Mouse (Mus musculus): Measurements from ENCODE around the gene Olfr533. TPM values are rescaled to one million over a fixed set of nuclear protein-coding genes. Genes with fewer than 3 reads are reported as not detected.
"Not testable (repeated sequence)": the region's sequence is repeated elsewhere in the genome, so short reads cannot be mapped to it uniquely, and the experiment has no call there.

The Olfr533 gene
- total RNA-seq, 1 experiment, result not detected

DNA sequence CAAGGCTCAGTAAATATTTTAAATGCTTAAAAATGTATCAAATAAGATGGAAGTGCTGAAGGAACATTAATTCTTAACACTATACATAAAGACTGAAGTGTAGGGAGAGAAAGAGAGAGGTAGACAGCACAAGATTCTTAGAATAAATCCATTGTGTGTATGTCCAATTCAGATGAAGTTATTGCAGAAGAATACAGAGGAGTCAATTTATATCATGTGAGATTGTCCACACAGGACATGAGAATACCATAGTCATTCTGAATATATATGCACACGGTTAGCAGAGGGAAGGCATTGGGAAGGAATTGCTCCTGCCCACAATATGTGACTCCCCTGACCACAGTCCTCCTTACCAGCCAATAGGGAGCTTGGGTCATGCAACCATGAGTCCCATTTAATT, 20.7 kb downstream of the Olfr533 start, which contains the start of gene Olfr535:
Gene Olfr535 (plus strand): TSS at position 301 of the 400 bp plus-strand sequence.
- Histone ChIP-seq H3K9me3 (ENCODE audit: control insufficient read depth, insufficient read depth, low read depth, low read length) (no peaks in the 10 kb centered on the region), H3K36me3 (ENCODE audit: control insufficient read depth, insufficient read depth, low read length, poor library complexity, severe bottlenecking) (no peaks in the 10 kb centered on the region), H3K4me1 (ENCODE audit: control insufficient read depth in 2 of 2, insufficient read depth in 2 of 2, low read length in 2 of 2, poor library complexity in 1 of 2) (no peaks in the 10 kb centered on the region), H3K9ac (ENCODE audit: insufficient read depth, low read depth, low read length, poor library complexity, severe bottlenecking) (no peak within 1 kb of the TSS), H3K27ac (ENCODE audit: insufficient read depth, low read depth, low read length, poor library complexity, severe bottlenecking) (no peak within 1 kb of the TSS), H3K4me3 (ENCODE audit: insufficient read depth in 1 of 2, low read depth in 1 of 2, low read length in 2 of 2, poor library complexity in 1 of 2, severe bottlenecking in 1 of 2) (no peak within 1 kb of the TSS)
- TF ChIP-seq ZNF384 (IDR thresholded peaks at IDR 0.05; ENCODE audit: low read depth, low read length) (no peak), MAFK (IDR thresholded peaks at IDR 0.05; ENCODE audit: insufficient read depth, low read depth, low read length) (no peak), ZC3H11A (IDR thresholded peaks at IDR 0.05; ENCODE audit: borderline replicate concordance, low read depth, low read length) (no peak), CHD2 (IDR thresholded peaks at IDR 0.05; ENCODE audit: low read depth, low read length) (no peak), HCFC1 (IDR thresholded peaks at IDR 0.05; ENCODE audit: borderline replicate concordance, insufficient read depth, low read length) (no peak)
- in situ Hi-C loops (cut with MboI; ENCODE audit: low sequenced_read_pairs in 2 of 2, unreplicated experiment in 2 of 2), result no loop called here
- DNase-seq (ENCODE audit: low read depth, low spot score), result no peak

DNA sequence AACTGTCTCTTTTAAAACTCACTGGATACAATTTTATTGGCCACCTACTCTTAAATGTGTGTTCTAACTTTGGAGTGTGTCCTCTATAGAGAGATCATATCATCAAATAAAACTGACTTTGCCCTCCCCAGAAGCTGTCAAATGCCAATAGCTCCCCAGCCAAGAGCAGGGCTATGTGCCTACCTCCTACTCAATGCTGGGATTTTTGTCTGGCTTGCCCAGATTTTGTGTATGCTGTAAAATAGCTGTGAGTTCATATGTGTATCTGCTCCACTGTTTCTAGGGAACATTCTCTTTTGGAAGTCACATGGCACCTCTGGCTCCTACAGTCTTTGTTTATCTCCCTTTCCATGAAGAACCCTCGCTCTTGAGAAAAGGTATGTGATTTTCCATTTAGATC, 25.8 kb downstream of the Olfr533 start:
- TF ChIP-seq HCFC1 (IDR thresholded peaks at IDR 0.05; ENCODE audit: borderline replicate concordance, insufficient read depth, low read length) (no peak), CHD2 (IDR thresholded peaks at IDR 0.05; ENCODE audit: low read depth, low read length) (no peak), ZC3H11A (IDR thresholded peaks at IDR 0.05; ENCODE audit: borderline replicate concordance, low read depth, low read length) (no peak), ZNF384 (IDR thresholded peaks at IDR 0.05; ENCODE audit: low read depth, low read length) (no peak), MAFK (IDR thresholded peaks at IDR 0.05; ENCODE audit: insufficient read depth, low read depth, low read length) (no peak)
- no peak overlapping the region for H3K9ac ChIP-seq (ENCODE audit: insufficient read depth, low read depth, low read length, poor library complexity, severe bottlenecking)
- DNase-seq (ENCODE audit: low read depth, low spot score), result no peak
- H3K27ac ChIP-seq (ENCODE audit: insufficient read depth, low read depth, low read length, poor library complexity, severe bottlenecking), result no peak overlapping the region
- H3K9me3 ChIP-seq (ENCODE audit: control insufficient read depth, insufficient read depth, low read depth, low read length), result no peaks in the 10 kb centered on the region
- H3K4me1 ChIP-seq (ENCODE audit: control insufficient read depth in 2 of 2, insufficient read depth in 2 of 2, low read length in 2 of 2, poor library complexity in 1 of 2), result no peaks in the 10 kb centered on the region
- H3K4me3 ChIP-seq (ENCODE audit: insufficient read depth in 1 of 2, low read depth in 1 of 2, low read length in 2 of 2, poor library complexity in 1 of 2, severe bottlenecking in 1 of 2), result no peak overlapping the region
- in situ Hi-C loops (cut with MboI; ENCODE audit: low sequenced_read_pairs in 2 of 2, unreplicated experiment in 2 of 2), result no loop called here
- H3K36me3 ChIP-seq (ENCODE audit: control insufficient read depth, insufficient read depth, low read length, poor library complexity, severe bottlenecking), result no peaks in the 10 kb centered on the region

DNA sequence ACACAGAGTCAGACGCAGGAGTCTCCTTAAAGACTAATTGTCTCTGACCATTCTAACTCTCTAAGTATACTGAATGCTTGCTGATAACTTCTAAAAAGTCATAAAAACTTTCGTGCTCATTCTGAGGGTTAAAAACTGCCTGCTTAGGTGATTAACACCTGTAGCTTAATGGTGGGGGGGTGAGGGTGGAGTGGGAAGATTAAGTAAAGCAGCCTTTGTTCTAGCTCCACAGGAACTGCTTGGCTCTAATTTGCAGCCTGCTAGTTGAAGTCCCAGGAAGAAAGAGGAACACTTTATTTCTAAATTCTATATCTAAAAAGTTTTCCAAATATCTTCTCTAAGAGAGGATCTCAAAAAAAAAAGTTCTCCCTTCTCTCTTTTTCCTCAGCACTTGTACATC, 31.1 kb downstream of the Olfr533 start:
- Histone ChIP-seq H3K36me3 (ENCODE audit: control insufficient read depth, insufficient read depth, low read length, poor library complexity, severe bottlenecking) (no peaks in the 10 kb centered on the region), H3K4me1 (ENCODE audit: control insufficient read depth in 2 of 2, insufficient read depth in 2 of 2, low read length in 2 of 2, poor library complexity in 1 of 2) (no peaks in the 10 kb centered on the region), H3K4me3 (ENCODE audit: insufficient read depth in 1 of 2, low read depth in 1 of 2, low read length in 2 of 2, poor library complexity in 1 of 2, severe bottlenecking in 1 of 2) (no peak overlapping the region), H3K27ac (ENCODE audit: insufficient read depth, low read depth, low read length, poor library complexity, severe bottlenecking) (no peak overlapping the region), H3K9ac (ENCODE audit: insufficient read depth, low read depth, low read length, poor library complexity, severe bottlenecking) (no peak overlapping the region), H3K9me3 (ENCODE audit: control insufficient read depth, insufficient read depth, low read depth, low read length) (no peaks in the 10 kb centered on the region)
- no peak for TF ChIP-seq CHD2 (IDR thresholded peaks at IDR 0.05; ENCODE audit: low read depth, low read length)
- no peak for TF ChIP-seq ZNF384 (IDR thresholded peaks at IDR 0.05; ENCODE audit: low read depth, low read length)
- TF ChIP-seq MAFK (IDR thresholded peaks at IDR 0.05; ENCODE audit: insufficient read depth, low read depth, low read length), result no peak
- TF ChIP-seq HCFC1 (IDR thresholded peaks at IDR 0.05; ENCODE audit: borderline replicate concordance, insufficient read depth, low read length), result no peak
- no peak for TF ChIP-seq ZC3H11A (IDR thresholded peaks at IDR 0.05; ENCODE audit: borderline replicate concordance, low read depth, low read length)
- in situ Hi-C loops (cut with MboI; ENCODE audit: low sequenced_read_pairs in 2 of 2, unreplicated experiment in 2 of 2), result no loop called here
- no peak for DNase-seq (ENCODE audit: low read depth, low spot score)

DNA sequence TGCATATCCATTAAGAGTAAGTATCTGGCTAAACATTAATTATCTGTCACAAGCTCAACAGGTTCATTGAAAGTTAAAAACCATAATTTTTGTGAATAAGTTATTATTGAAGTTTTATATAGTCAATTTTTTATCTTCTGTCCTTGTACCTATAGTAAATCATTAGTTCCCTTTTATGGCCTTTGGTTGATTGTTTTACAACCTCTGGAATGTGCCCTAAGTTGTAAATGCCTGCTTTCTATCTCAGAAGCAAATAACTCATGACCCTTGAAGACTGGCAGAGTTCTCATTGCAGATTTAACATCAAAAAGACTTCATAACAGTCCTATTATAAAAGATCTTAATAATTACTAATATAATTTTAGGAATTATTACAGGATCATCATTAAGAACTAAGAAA, 31.5 kb downstream of the Olfr533 start:
- no peak for TF ChIP-seq ZC3H11A (IDR thresholded peaks at IDR 0.05; ENCODE audit: borderline replicate concordance, low read depth, low read length)
- TF ChIP-seq CHD2 (IDR thresholded peaks at IDR 0.05; ENCODE audit: low read depth, low read length), result no peak
- TF ChIP-seq HCFC1 (IDR thresholded peaks at IDR 0.05; ENCODE audit: borderline replicate concordance, insufficient read depth, low read length), result no peak
- no peak for TF ChIP-seq ZNF384 (IDR thresholded peaks at IDR 0.05; ENCODE audit: low read depth, low read length)
- no peak for TF ChIP-seq MAFK (IDR thresholded peaks at IDR 0.05; ENCODE audit: insufficient read depth, low read depth, low read length)
- Histone ChIP-seq H3K4me3 (ENCODE audit: insufficient read depth in 1 of 2, low read depth in 1 of 2, low read length in 2 of 2, poor library complexity in 1 of 2, severe bottlenecking in 1 of 2) (no peak overlapping the region), H3K36me3 (ENCODE audit: control insufficient read depth, insufficient read depth, low read length, poor library complexity, severe bottlenecking) (no peaks in the 10 kb centered on the region), H3K9me3 (ENCODE audit: control insufficient read depth, insufficient read depth, low read depth, low read length) (no peaks in the 10 kb centered on the region), H3K27ac (ENCODE audit: insufficient read depth, low read depth, low read length, poor library complexity, severe bottlenecking) (no peak overlapping the region), H3K9ac (ENCODE audit: insufficient read depth, low read depth, low read length, poor library complexity, severe bottlenecking) (no peak overlapping the region), H3K4me1 (ENCODE audit: control insufficient read depth in 2 of 2, insufficient read depth in 2 of 2, low read length in 2 of 2, poor library complexity in 1 of 2) (no peaks in the 10 kb centered on the region)
- no peak for DNase-seq (ENCODE audit: low read depth, low spot score)
- in situ Hi-C loops (cut with MboI; ENCODE audit: low sequenced_read_pairs in 2 of 2, unreplicated experiment in 2 of 2), result no loop called here

DNA sequence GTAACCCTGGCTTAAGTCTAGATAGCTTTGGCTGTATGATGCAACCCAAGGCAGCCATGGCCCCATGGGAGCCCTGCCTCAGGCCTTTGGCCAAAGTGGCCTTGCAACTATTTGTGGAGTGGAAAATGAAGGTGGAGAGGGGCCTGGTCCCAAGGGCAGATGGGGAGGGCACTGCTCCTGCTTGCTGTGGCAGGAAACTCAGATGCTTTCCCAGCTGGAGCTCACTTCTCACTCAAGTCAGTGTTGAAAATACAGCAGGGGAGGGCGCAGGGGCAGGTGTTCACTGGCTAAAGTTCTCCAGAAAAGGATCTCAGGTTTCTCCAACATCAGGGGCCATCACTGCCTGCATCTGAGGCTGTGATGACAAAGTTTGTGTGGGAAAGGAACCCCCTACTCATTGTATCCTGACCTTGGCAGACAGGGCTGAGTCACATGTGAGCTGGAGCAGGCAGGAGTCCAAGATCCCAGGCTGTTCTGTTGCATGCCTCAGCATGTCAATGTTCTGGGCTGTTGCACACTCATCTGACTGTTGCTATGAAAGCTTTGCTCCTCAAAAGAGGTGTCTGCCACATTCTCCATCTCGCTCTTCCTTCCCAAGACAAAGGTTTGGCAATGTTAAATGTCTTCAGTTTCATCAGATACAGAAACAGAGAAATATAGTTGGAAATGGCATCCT, 44.3 kb downstream of the Olfr533 start, which contains the start of gene Olfr536:
Gene Olfr536 (minus strand): TSS at position 51 of the 676 bp plus-strand sequence.
- DNase-seq (ENCODE audit: low read depth, low spot score); H3K9ac ChIP-seq (ENCODE audit: insufficient read depth, low read depth, low read length, poor library complexity, severe bottlenecking); H3K36me3 ChIP-seq (ENCODE audit: control insufficient read depth, insufficient read depth, low read length, poor library complexity, severe bottlenecking); H3K27ac ChIP-seq (ENCODE audit: insufficient read depth, low read depth, low read length, poor library complexity, severe bottlenecking); H3K4me3 ChIP-seq (ENCODE audit: insufficient read depth in 1 of 2, low read depth in 1 of 2, low read length in 2 of 2, poor library complexity in 1 of 2, severe bottlenecking in 1 of 2); in situ Hi-C loops (cut with MboI; ENCODE audit: low sequenced_read_pairs in 2 of 2, unreplicated experiment in 2 of 2); H3K9me3 ChIP-seq (ENCODE audit: control insufficient read depth, insufficient read depth, low read depth, low read length); H3K4me1 ChIP-seq (ENCODE audit: control insufficient read depth in 2 of 2, insufficient read depth in 2 of 2, low read length in 2 of 2, poor library complexity in 1 of 2): not testable (repeated sequence)

Other genes with a start within 250 kb of the Olfr533 start
- gene Cd163l1, start 245.1 kb upstream of the Olfr533 start, total RNA-seq (2012; rRNA removed), result not detected in 2 replicates
- gene 5830411N06Rik, start 216.1 kb upstream of the Olfr533 start, total RNA-seq (2012; rRNA removed), result not detected in 2 replicates
- gene Olfr525, start 142.5 kb upstream of the Olfr533 start, total RNA-seq (2012; rRNA removed), result not detected in 2 replicates
- not detected in 2 replicates for gene Olfr527, start 129.4 kb upstream of the Olfr533 start, total RNA-seq (2012; rRNA removed)
- gene Olfr60, start 101.7 kb upstream of the Olfr533 start, total RNA-seq (2012; rRNA removed), result not detected in 2 replicates
- not detected in 2 replicates for gene Olfr530, start 87.0 kb upstream of the Olfr533 start, total RNA-seq (2012; rRNA removed)
- gene Olfr531, start 60.5 kb upstream of the Olfr533 start, total RNA-seq (2012; rRNA removed), result not detected in 2 replicates
- gene Olfr532, start 41.7 kb upstream of the Olfr533 start, total RNA-seq (2012; rRNA removed), result not detected in 2 replicates
- not detected in 2 replicates for gene Olfr535, start 20.8 kb downstream of the Olfr533 start, total RNA-seq (2012; rRNA removed)
- gene Olfr536, start 44.0 kb downstream of the Olfr533 start, total RNA-seq (2012; rRNA removed), result not detected in 2 replicates
- gene Olfr538, start 104.5 kb downstream of the Olfr533 start, total RNA-seq (2012; rRNA removed), result not detected in 2 replicates
- 0.32 and 0.36 TPM in 2 replicates for gene Olfr46, start 137.9 kb downstream of the Olfr533 start, total RNA-seq (2012; rRNA removed)
- gene Olfr61, start 165.6 kb downstream of the Olfr533 start, total RNA-seq (2012; rRNA removed), result not detected in 2 replicates
- gene Olfr53, start 183.1 kb downstream of the Olfr533 start, total RNA-seq (2012; rRNA removed), result not detected in 2 replicates
- gene Olfr539, start 196.6 kb downstream of the Olfr533 start, total RNA-seq (2012; rRNA removed), result 0.40 and 0.53 TPM in 2 replicates
- not detected in 2 replicates for gene Olfr45, start 218.6 kb downstream of the Olfr533 start, total RNA-seq (2012; rRNA removed)
- gene Olfr541, start 233.9 kb downstream of the Olfr533 start, total RNA-seq (2012; rRNA removed), result not detected in 2 replicates